Mouse (Mus musculus) brown adipose tissue, adult 24 weeks (tissue): ENCODE measurements around the gene Abcb8. TPM values are rescaled to one million over a fixed set of nuclear protein-coding genes. Genes with fewer than 3 reads are reported as not detected.
"Not testable (repeated sequence)": the region's sequence is repeated elsewhere in the genome, so short reads cannot be mapped to it uniquely, and the experiment has no call there.

Source experiments
- H3K27ac ChIP-seq: fragments of 200-500 bp; replicated peaks from 2 replicates; pipeline ENCODE4 v1.5.1; 2012; ENCODE audit warnings: low read depth, mild to moderate bottlenecking, low read length
- H3K4me1 ChIP-seq: fragments of 200-500 bp; 2 replicates; pipeline ENCODE4 v1.6.1; 2012; ENCODE audit warnings: low read length, mixed read lengths; ENCODE audit not compliant: control insufficient read depth, insufficient read depth, insufficient read length
- H3K4me3 ChIP-seq: fragments of 200-500 bp; 2 replicates; pipeline ENCODE4 v1.5.1; 2012; ENCODE audit warnings: low read depth, mild to moderate bottlenecking, low read length, moderate library complexity; ENCODE audit not compliant: insufficient read depth
- polyA plus RNA-seq: library from polyadenylated mRNA; stranded (reverse); fragments of >200 nt; gene quantifications from 2 replicates; pipeline ENCODE4 v1.2.4, GENCODE M21; 2012; ENCODE audit not compliant: missing spikeins, insufficient read depth, insufficient read length

Gene Abcb8
- polyA plus RNA-seq, 1 experiment, result 122 TPM

DNA sequence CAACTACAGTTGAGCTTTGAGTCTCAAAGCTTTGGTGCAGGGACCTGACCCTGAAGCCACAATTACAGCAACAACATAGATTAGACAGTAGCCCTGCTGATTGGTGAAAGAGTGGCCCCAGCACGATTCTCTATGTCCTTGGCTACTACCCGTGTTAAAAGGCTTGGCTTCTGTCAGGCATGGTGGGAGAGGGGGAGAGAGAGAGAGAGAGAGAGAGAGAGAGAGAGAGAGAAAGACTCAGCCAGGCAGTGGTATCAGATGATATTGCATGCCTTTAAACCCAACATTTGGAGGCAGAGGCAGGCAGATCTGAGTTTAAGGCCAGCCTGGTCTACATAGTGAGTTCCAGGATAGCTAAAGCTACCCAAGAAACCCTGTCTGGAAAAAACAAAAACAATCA lies 11.5 kb upstream of the Abcb8 start:
- Histone ChIP-seq H3K4me1 (peaks cover 16% of the 10 kb centered on the region), H3K27ac (no peak overlapping the region), H3K4me3 (no peak overlapping the region)

DNA sequence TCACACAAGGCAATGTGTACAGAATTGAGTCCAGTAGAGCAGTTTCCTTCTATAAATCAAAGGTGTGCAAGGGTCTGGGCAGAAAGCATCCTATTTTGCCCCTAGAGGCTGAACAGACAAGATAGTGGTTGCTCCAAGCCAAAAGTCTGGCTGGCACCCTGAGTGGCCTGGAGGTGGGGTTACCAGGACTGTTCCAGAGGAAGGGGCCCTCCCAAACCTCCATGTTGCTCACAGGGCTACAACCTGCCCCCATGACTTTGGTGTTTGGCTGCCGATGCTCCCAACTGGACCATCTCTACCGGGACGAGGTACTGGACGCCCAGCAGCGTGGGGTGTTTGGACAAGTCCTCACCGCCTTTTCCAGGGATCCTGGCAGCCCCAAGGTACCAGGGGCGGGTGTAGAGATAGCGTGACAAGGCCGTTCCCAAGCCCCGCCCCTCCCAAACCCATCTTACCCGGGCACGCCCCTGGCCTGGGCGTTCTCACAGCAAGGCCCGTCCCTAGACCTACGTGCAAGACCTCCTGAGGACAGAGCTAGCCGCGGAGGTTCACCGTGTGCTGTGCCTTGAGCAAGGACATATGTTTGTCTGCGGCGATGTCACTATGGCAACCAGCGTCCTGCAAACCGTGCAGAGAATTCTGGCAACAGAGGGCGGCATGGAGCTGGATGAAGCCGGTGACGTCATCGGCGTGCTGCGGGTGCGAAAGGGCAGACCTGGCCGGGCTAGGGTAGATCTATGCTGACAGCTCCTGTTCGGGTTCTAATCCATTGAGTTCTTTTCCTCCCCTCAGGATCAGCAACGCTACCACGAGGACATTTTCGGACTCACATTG lies 10.2 kb upstream of the Abcb8 start:
- Histone ChIP-seq H3K4me3 (peak overlapping the region; percentile 53), H3K27ac (peak overlapping the region; percentile 70), H3K4me1 (peaks cover 18% of the 10 kb centered on the region)

DNA sequence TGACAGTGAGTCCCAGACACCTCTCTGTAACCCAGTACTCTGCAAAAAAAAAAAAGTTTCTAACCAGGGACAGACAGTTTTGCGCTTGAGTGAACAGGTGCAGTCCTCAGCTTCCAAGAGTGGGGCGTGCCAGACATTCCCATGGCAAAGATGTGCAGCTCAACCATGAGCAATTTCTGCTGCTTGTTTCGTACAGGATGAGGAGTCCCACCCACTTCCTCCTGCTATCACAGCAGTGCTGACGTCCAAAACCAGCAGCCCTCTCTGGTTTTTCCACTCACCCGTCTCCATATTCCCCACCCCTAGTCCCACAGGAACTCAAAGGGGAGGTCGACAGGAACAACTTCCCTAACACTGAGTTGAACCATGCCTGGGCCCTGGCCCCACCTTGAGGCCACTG lies 9.1 kb upstream of the Abcb8 start:
- H3K4me3 ChIP-seq, result no peak overlapping the region
- H3K27ac ChIP-seq, result peak overlapping the region; percentile 84

DNA sequence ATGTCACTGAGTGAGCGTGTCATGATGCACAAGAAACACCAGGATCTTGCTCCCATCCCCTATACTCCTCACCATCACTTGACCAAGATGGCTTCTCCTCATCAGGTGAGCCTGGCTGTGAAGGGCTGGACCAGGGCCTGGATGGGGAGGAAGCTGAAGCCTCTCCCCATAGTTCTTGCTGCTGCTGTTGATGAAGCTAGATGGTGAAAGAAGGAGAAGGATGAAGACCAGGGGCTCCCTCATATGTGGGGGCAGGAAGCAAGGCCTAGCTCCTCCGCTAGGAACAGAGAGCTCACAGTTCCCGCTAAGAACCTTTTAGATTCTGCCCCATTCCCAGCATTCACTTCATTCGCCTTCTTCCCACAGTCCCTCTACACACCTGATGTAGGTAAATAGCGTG lies 8.1 kb upstream of the Abcb8 start:
- no peak overlapping the region for H3K4me3 ChIP-seq
- H3K4me1 ChIP-seq, result peaks cover 20% of the 10 kb centered on the region
- H3K27ac ChIP-seq, result no peak overlapping the region

More for the DNA sequence above, 9.1 kb upstream of the Abcb8 start:
- peaks cover 19% of the 10 kb centered on the region for H3K4me1 ChIP-seq

DNA sequence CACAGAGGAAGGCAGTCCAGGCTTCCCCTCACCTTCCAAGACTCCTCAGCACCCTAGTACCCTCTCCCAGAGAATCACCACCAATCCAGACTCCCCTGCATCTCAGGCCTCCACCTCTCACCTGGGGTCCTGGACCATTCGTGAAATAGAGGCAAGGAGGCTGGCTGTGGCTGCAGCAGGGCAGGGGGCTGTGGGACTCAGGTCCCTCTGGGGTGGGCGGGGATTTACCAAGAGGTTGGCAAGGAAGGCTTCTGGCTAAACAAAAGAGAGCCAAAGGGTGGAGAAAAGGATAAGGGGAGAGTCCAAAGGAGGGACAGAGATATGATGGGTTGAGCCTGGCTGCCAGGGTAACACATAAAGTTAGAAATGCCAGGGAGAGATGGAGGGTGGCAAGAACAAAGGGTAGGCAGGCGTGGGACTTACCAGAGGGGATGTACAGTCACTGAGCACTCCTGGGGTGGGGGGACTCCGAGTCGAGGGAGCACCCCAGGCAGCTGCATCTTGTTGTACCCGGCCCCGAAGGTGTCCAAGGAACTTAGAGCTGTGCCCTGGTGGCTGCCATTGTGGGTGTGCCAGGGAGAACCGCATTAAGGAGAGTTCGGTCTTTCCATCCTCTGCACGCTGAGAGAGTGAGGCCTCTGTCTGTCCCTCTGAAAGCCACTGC lies 7.4 kb upstream of the Abcb8 start:
- peaks cover 20% of the 10 kb centered on the region for H3K4me1 ChIP-seq
- no peak overlapping the region for H3K27ac ChIP-seq
- no peak overlapping the region for H3K4me3 ChIP-seq

DNA sequence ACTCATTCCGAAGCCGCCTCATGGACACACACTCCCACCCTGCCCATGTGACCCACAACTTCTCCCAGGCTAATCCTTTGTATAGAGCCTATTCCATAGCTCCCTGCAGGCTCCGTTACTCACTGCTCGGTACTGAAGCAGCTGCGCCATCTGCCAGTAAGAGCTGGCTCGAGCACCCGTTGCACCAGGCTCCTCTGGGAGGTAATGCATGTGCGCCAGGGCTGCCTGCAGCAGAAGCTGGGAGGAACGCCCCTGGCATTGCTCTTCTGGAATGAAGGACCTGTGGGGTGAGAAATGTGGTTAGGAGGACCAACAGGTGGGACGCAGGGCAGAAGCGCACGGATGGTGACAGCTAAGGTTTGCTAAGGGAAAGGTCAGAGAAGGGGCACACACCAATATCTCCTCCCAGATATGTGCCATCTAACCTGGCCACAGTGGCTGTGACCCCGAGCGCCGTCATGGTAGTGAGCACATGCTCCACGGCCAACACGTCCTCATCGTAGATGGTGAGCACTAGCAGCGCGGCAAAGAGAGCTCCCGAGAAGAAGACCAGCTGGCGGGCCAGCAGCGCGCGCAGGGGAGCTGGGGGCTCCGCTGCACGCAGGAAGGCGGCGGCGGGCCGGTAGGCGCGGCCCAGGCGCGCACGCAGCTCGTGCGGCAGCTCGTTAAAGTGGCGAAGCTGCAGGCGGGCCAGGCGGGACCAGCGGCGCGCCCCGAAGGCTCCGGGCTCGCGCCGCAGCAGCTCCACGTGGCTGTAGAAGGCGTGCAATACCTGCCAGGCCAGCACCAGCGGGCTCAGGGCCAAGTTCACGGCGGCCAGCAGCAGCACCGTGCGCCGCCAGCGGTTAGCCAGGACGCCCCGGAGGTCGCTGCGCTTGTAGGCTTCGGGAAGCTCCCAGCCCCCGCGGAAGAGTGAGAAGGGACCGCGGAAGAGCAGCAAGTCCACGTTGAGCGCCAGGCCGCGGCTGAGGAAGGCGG lies 5.9 kb upstream of the Abcb8 start:
- Histone ChIP-seq H3K4me1 (peaks cover 20% of the 10 kb centered on the region), H3K27ac (no peak overlapping the region), H3K4me3 (peak overlapping the region; percentile 48)

DNA sequence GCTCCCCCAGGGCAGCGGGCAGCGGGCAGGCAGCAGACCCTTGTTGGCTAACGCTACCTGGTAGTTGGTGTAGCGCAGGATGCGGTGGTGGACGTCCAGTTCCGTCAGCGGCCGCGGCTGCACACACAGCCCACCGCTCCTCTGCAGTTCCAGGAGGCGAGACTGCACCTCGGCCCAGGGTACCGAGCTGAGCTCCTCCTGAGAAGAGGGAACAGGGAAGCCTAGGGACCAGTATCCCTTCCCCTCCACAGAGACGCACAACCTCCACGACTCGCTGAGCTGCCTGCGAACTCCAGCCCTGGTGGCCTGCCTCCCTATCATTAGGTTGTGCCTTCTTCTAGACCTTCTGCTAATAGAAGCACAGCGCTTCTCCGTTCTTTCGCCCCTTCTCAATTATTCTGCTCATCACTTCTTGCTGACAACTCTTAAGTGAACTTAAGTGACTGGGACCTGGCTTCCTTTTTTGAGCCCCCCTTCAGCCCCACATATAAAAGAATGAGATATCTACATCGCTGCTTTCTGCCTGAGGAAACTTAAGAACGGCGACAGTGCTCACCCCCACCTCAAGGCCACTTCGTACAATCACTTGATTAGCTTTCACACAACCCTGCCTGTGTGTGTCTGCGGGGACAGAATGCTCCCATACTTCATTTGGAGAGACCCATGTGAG lies 5.1 kb upstream of the Abcb8 start:
- Histone ChIP-seq H3K4me1 (peaks cover 15% of the 10 kb centered on the region), H3K4me3 (peak overlapping the region; percentile 48), H3K27ac (no peak overlapping the region)

DNA sequence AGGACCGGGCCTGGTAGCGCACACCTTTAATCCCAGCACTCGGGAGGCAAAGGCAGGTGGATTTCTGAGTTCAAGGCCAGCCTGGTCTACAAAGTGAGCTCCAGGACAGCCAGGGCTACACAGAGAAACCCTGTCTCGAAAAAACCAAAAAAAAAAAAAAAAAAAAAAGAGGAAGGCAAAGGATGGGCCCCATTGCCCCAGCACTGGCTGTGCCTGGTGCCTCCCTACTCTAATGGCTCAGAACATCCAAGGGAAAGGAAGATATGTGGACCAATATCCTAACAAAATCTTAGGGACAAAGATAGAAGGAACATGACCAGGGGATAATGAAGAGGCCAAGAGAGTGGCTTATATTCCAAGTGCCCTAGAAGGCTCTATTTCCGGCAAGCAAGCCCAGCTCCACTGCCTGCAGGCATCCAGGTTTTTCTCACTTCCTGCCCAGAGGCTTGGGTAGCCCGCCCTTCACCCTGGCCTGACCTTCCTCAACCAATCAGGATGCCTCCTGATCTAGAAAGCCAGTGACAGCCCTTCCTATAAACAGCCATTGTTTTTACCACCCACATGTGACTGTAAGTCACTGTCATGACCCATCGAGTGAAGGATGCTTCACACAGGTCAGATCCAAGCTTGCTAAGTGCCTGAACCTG lies 4.3 kb upstream of the Abcb8 start:
- no peak overlapping the region; the same call in 1 of the 2 replicates for H3K27ac ChIP-seq
- no peak overlapping the region for H3K4me3 ChIP-seq
- H3K4me1 ChIP-seq, result peaks cover 10% of the 10 kb centered on the region

DNA sequence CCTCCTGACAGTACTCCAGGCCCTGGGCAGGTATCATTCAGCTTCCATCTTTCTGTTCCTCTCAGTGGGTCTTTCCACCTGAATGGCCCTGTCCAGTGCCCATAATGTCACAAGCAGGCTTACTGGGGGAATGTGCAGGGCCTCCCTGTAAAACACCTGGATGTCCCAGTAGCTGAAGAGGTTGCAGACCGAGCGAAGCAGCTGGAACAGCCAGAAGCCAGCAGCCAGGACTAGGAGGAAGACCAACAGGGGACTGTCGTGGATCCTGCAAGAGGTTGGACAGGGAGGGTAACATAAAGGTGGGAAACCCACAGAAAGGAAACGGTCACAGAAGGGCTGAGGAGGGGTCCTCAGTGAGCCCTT lies 3.8 kb upstream of the Abcb8 start:
- Histone ChIP-seq H3K4me3 (no peak overlapping the region), H3K27ac (no peak overlapping the region; the same call in 1 of the 2 replicates), H3K4me1 (peaks cover 10% of the 10 kb centered on the region)

DNA sequence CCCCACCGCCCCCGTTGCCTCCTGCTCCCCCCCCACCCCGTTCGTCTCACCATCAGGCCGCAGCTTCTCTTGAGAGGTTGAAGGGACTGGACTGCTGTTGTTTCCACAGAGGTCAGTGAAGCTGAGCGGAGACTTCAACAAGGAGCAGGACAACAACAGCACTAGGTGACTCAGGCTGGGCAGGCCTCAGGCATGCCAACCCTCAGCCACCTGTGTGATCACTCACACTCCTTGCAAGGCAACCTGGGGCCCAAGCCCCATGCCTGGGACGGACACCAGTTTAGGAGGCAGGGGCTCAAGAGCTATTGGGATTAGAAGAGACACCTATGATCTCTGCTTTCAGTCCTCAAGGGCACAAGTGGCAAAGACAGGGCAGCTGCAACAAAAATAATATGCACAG lies 1.6 kb upstream of the Abcb8 start, which contains the start of gene Atg9b:
Gene Atg9b, minus strand, starts transcription at position 280 of the 400 bp plus-strand sequence.
- Histone ChIP-seq H3K4me1 (peaks cover 5% of the 10 kb centered on the region), H3K27ac (no peak within 1 kb of the TSS), H3K4me3 (no peak within 1 kb of the TSS)

DNA sequence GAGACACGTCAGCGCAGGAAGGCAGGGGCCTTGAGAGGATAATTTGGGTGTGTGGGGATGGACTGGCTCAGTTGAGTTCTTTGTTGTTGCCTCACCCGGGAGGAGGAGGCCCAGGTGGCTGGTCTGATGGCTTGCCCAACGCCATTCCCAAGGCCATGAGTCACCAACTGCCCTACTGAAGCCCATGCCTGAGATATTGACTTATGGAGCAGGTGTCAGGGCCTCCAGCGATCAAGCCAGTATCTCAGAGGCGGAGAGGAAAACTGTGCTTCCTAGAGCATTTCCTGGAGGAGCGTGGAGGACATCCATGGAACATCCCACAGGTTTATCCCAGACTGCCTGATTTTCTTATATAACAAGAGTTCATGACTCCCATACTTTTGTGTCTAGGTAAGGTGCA lies 739 bp upstream of the Abcb8 start:
- Histone ChIP-seq H3K4me1 (peaks cover 2% of the 10 kb centered on the region), H3K4me3 (no peak overlapping the region), H3K27ac (no peak overlapping the region)

DNA sequence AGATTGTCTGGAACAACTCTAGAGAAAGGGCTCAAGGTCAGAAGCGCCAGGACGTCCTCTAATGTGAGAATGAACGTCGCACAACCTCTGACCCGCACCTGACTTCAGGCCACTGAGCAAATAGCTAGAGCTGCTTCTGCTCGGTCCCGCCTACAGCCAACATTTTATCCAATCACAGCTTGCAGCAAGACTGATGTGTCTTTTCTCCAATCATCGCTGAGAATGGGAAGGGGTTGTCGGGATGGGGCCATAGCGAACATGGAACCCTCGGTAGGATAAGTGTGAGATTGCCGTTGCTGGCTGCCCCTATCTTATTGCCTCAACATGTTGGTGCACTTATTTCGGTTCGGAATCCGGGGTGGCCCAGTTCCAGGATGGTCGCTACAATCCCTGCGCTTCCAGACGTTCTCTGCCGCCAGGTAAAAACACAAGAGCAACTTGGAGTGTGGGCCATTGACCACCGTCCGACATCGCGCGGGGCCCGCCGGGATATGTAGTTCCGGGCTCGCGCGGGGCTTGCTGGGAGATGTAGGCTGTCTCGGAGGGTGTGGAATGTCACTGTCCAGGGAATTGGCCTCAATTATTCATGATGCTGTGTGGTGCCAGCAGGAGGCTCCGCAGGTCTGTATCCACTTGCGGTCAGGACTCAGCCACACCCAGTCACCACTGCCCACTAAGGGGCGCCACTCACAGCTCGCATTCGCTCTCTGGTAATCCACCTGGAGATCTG lies 867 bp downstream of the Abcb8 start:
- peak overlapping the region; percentile 94 for H3K27ac ChIP-seq
- H3K4me1 ChIP-seq, result peaks cover 2% of the 10 kb centered on the region; the same call in 1 of the 2 replicates
- H3K4me3 ChIP-seq, result peak overlapping the region; percentile 76

DNA sequence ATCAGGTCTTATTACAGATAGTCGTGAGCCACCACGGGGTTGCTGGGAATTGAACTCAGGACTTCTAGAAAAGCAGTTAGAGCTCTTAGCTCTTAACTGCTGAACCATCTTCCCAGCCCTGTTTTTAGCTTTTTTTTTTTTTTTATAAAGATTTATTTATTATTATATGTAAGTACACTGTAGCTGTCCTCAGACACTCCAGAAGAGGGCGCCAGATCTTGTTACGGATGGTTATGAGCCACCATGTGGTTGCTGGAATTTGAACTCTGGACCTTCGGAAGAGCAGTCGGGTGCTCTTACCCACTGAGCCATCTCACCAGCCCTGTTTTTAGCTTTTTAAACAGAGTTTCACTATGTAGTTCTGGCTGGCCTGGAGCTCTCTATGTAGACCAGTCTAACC lies 2.8 kb downstream of the Abcb8 start:
- not testable (repeated sequence) for H3K4me1 ChIP-seq, H3K27ac ChIP-seq, H3K4me3 ChIP-seq

DNA sequence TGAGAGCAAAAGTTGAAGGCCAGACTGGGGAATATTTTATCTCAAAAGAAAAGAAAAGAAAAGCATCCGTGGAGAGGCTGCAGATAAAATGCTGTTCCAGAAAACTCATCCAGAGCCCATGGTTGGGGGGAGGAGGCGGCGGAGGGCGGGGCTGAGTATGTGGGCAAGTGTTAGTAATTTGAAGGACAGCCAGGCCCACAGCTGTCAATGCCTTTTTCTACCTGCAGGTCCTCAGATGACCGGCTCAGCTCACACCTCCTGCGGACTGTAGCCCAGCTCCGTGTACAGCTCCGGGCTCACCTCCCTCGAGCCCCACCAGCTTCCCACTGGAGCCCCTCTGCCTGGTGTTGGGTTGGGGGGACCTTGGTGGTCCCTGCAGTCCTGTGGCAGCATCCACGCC lies 6.2 kb downstream of the Abcb8 start:
- H3K4me1 ChIP-seq, result no peaks in the 10 kb centered on the region
- H3K27ac ChIP-seq, result no peak overlapping the region
- no peak overlapping the region for H3K4me3 ChIP-seq
